Mouse (Mus musculus) spleen, adult 2 months (tissue): ENCODE data around the gene Afg1l.

Source experiments
- CTCF ChIP-seq: fragments of 200-500 bp; IDR thresholded peaks from 2 replicates; pipeline ENCODE4 v1.5.1; 2011; ENCODE audit warnings: mild to moderate bottlenecking, inconsistent platforms; ENCODE audit not compliant: insufficient read depth, insufficient read length, insufficient replicate concordance; ENCODE audit errors: extremely low read depth
- POLR2A ChIP-seq: fragments of 200-500 bp; IDR thresholded peaks from 2 replicates; pipeline ENCODE4 v1.6.1; 2011; ENCODE audit warnings: low read depth, low read length, inconsistent platforms

GRCm38 (mm10) chr10:42327576-42327975, 150.8 kb downstream of the Afg1l start:
- peak; percentile 11; the same call in 1 of the 2 replicates for TF ChIP-seq CTCF
- TF ChIP-seq POLR2A = no peak
